Mouse (Mus musculus): Measurements from ENCODE around the gene Anp32e.
"Not testable (repeated sequence)": the region's sequence is repeated elsewhere in the genome, so short reads cannot be mapped to it uniquely, and the experiment has no call there.

Gene Anp32e

GRCm38 (mm10) chr3:95928658-95929503 lies at the start of gene Anp32e:
Gene Anp32e (plus strand): TSS chr3:95929246.
- DNase-seq: peak; percentile 98

GRCm38 (mm10) chr3:95881979-95882815 lies 46.8 kb upstream of the Anp32e start, which contains the start of gene Ciart:
Gene Ciart (minus strand): TSS chr3:95882251.
- DNase-seq: peak; percentile 95

GRCm38 (mm10) chr3:95882816-95883425 lies 46.1 kb upstream of the Anp32e start:
- peak; percentile 91 for DNase-seq

GRCm38 (mm10) chr3:95884400-95884799 lies 44.6 kb upstream of the Anp32e start:
- no peak for DNase-seq

GRCm38 (mm10) chr3:95887596-95887995 lies 41.5 kb upstream of the Anp32e start:
- no peak for DNase-seq

- DNase-seq: no peak
These were observed 39.4 kb upstream of the Anp32e start for GRCm38 (mm10) chr3:95889664-95890063.

- peak; percentile 83 for DNase-seq
These were observed 37.6 kb upstream of the Anp32e start, which contains the start of gene BC028528 for GRCm38 (mm10) chr3:95891211-95892065. Gene BC028528 (minus strand): TSS chr3:95892005.

GRCm38 (mm10) chr3:95892066-95893052 lies 36.7 kb upstream of the Anp32e start:
- DNase-seq: peak; percentile 73

- DNase-seq: peak; percentile 78
These were observed 35.9 kb upstream of the Anp32e start for GRCm38 (mm10) chr3:95893126-95893525.

GRCm38 (mm10) chr3:95893606-95894316 lies 35.3 kb upstream of the Anp32e start, which contains the start of gene Aph1a:
Gene Aph1a (plus strand): TSS chr3:95893969.
- peak; percentile 99 for DNase-seq

- peak; percentile 86 for DNase-seq
These were observed 34.5 kb upstream of the Anp32e start for GRCm38 (mm10) chr3:95894317-95895160.

- DNase-seq: not testable (repeated sequence)
These were observed 33.5 kb upstream of the Anp32e start for GRCm38 (mm10) chr3:95895501-95895900.

GRCm38 (mm10) chr3:95899800-95900524 lies 29.1 kb upstream of the Anp32e start:
- DNase-seq: no peak

GRCm38 (mm10) chr3:95901616-95902372 lies 27.3 kb upstream of the Anp32e start:
- no peak for DNase-seq

- no peak for DNase-seq
These were observed 26.7 kb upstream of the Anp32e start for GRCm38 (mm10) chr3:95902373-95902625.

- DNase-seq: no peak
These were observed 26.4 kb upstream of the Anp32e start for GRCm38 (mm10) chr3:95902643-95903042.

GRCm38 (mm10) chr3:95903753-95904502 lies 25.1 kb upstream of the Anp32e start:
- no peak for DNase-seq

All from lung, postnatal 10 days (tissue).